Mouse (Mus musculus) lung, embryonic 14.5 days (tissue): Measurements from ENCODE around the gene Plxna4. TPM values are rescaled to one million over a fixed set of nuclear protein-coding genes. Genes with fewer than 3 reads are reported as not detected.

ENCODE experiments used
- ATAC-seq: fragments of 200-750 bp; cut with Nextera tagmentation; 2 replicates; pipeline ENCODE4 v1.8.0; 2017; ENCODE audit warnings: mild to moderate bottlenecking, moderate TSS enrichment, moderate library complexity; ENCODE audit not compliant: insufficient read depth
- DNase-seq: peaks from one replicate; pipeline ENCODE4 v3.0.0-alpha.2; 2015
- H3K27ac ChIP-seq: fragments of 300-500 bp; sonication (generic); 2 replicates; pipeline ENCODE4 v1.5.1; 2014; ENCODE audit warnings: low read depth, mild to moderate bottlenecking, moderate library complexity
- H3K27me3 ChIP-seq: fragments of 300-500 bp; sonication (generic); 2 replicates; pipeline ENCODE4 v1.6.1; 2014; ENCODE audit warnings: low read length, control low read depth; ENCODE audit not compliant: insufficient read depth
- H3K36me3 ChIP-seq: fragments of 300-500 bp; sonication (generic); 2 replicates; pipeline ENCODE4 v1.6.1; 2014; ENCODE audit warnings: control low read depth; ENCODE audit not compliant: insufficient read depth
- H3K4me1 ChIP-seq: fragments of 300-500 bp; sonication (generic); 2 replicates; pipeline ENCODE4 v1.6.1; 2014; ENCODE audit warnings: antibody characterized with exemption, control low read depth; ENCODE audit not compliant: insufficient read depth
- H3K4me2 ChIP-seq: fragments of 300-500 bp; sonication (generic); 2 replicates; pipeline ENCODE4 v1.6.1; 2014; ENCODE audit warnings: mild to moderate bottlenecking
- H3K4me3 ChIP-seq: fragments of 300-500 bp; sonication (generic); 2 replicates; pipeline ENCODE4 v1.5.1; 2014; ENCODE audit warnings: low read depth, low read length
- H3K9ac ChIP-seq: fragments of 300-500 bp; sonication (generic); 2 replicates; pipeline ENCODE4 v1.6.1; 2014
- H3K9me3 ChIP-seq: fragments of 300-500 bp; sonication (generic); 2 replicates; pipeline ENCODE4 v1.6.1; 2016; ENCODE audit warnings: low read depth, low read length, control low read depth
- CTCF ChIP-seq: IDR thresholded peaks from 2 replicates; pipeline ENCODE4 v1.5.1; 2016; ENCODE audit warnings: antibody characterized with exemption, low read depth
- WGBS: fragments of 180-500 bp; shearing (Covaris S2); extraction: QIAGEN DNeasy Blood & Tissue Kit; methylation state at CpG from one replicate; pipeline ENCODE4 v1.1.7; 2014; 5-methylcytosine and 5-hydroxymethylcytosine counted together
- polyA plus RNA-seq: library from polyadenylated mRNA; unstranded; fragments of >200 nt; fragmentation: Nextera tagmentation; extraction: Ambion mirVana; gene quantifications from 2 replicates; pipeline ENCODE4 v1.2.1, GENCODE M21; 2014

The Plxna4 gene
- polyA plus RNA-seq, 1 experiment from 2014 or later: 2.4 TPM

GRCm38 (mm10) chr6:32226636-32227035, 361.4 kb downstream of the Plxna4 start:
- Histone ChIP-seq H3K4me3 (no peak overlapping the region), H3K27me3 (no peaks in the 10 kb centered on the region), H3K27ac (no peak overlapping the region), H3K4me2 (no peak overlapping the region), H3K9ac (no peak overlapping the region), H3K4me1 (no peaks in the 10 kb centered on the region), H3K36me3 (no peaks in the 10 kb centered on the region), H3K9me3 (no peaks in the 10 kb centered on the region)
- no peak for TF ChIP-seq CTCF
- no peak for ATAC-seq
- no peak for DNase-seq
- whole genome bisulfite sequencing: 68% methylated on average over 1 of the region's 1 CpGs

- H3K4me3 ChIP-seq: no peak overlapping the region
- no peak overlapping the region for H3K9ac ChIP-seq
- ATAC-seq: no peak
- H3K36me3 ChIP-seq: no peaks in the 10 kb centered on the region
- TF ChIP-seq CTCF: no peak
- H3K4me1 ChIP-seq: no peaks in the 10 kb centered on the region
- no peak overlapping the region for H3K27ac ChIP-seq
- DNase-seq: no peak
- WGBS: 56% methylated on average over 7 of the region's 7 CpGs
- no peaks in the 10 kb centered on the region for H3K27me3 ChIP-seq
- no peaks in the 10 kb centered on the region for H3K9me3 ChIP-seq
- H3K4me2 ChIP-seq: no peak overlapping the region
Measured at GRCm38 (mm10) chr6:32224007-32224703, 363.8 kb downstream of the Plxna4 start.

- Histone ChIP-seq H3K9ac (no peak overlapping the region), H3K4me3 (no peak overlapping the region), H3K27me3 (no peaks in the 10 kb centered on the region), H3K4me2 (no peak overlapping the region), H3K27ac (no peak overlapping the region), H3K4me1 (no peaks in the 10 kb centered on the region), H3K9me3 (no peaks in the 10 kb centered on the region), H3K36me3 (no peaks in the 10 kb centered on the region)
- TF ChIP-seq CTCF: no peak
- 85% methylated on average over 8 of the region's 8 CpGs for WGBS
- no peak for ATAC-seq
- no peak for DNase-seq
Measured at GRCm38 (mm10) chr6:32220765-32221164, 367.2 kb downstream of the Plxna4 start.

- H3K9ac ChIP-seq: no peak overlapping the region
- no peak for ATAC-seq
- no peak overlapping the region for H3K4me2 ChIP-seq
- 71% methylated on average over 3 of the region's 3 CpGs for WGBS
- no peak for DNase-seq
- no peak overlapping the region for H3K4me3 ChIP-seq
- no peak overlapping the region for H3K27ac ChIP-seq
- no peak for TF ChIP-seq CTCF
- no peaks in the 10 kb centered on the region for H3K27me3 ChIP-seq
- H3K4me1 ChIP-seq: no peaks in the 10 kb centered on the region
- H3K9me3 ChIP-seq: no peaks in the 10 kb centered on the region
- H3K36me3 ChIP-seq: no peaks in the 10 kb centered on the region
Measured at GRCm38 (mm10) chr6:32218544-32218943, 369.4 kb downstream of the Plxna4 start.

GRCm38 (mm10) chr6:32212439-32212838, 375.6 kb downstream of the Plxna4 start:
- DNase-seq (no peak), ATAC-seq (no peak)
- H3K9ac ChIP-seq: no peak overlapping the region
- no peak overlapping the region for H3K27ac ChIP-seq
- H3K36me3 ChIP-seq: no peaks in the 10 kb centered on the region
- no peaks in the 10 kb centered on the region for H3K27me3 ChIP-seq
- TF ChIP-seq CTCF: no peak
- 28% methylated on average over 4 of the region's 4 CpGs for WGBS
- no peak overlapping the region for H3K4me2 ChIP-seq
- H3K4me3 ChIP-seq: no peak overlapping the region
- no peaks in the 10 kb centered on the region for H3K4me1 ChIP-seq
- no peaks in the 10 kb centered on the region for H3K9me3 ChIP-seq

- Histone ChIP-seq H3K4me1 (no peaks in the 10 kb centered on the region), H3K4me2 (no peak overlapping the region), H3K9me3 (no peaks in the 10 kb centered on the region), H3K9ac (no peak overlapping the region), H3K36me3 (no peaks in the 10 kb centered on the region), H3K27me3 (no peaks in the 10 kb centered on the region), H3K27ac (no peak overlapping the region), H3K4me3 (no peak overlapping the region)
- DNase-seq: no peak
- no peak for TF ChIP-seq CTCF
- no peak for ATAC-seq
- 61% methylated on average over 7 of the region's 7 CpGs for WGBS
Measured at GRCm38 (mm10) chr6:32210139-32210538, 377.9 kb downstream of the Plxna4 start.

GRCm38 (mm10) chr6:32208951-32209350, 379.0 kb downstream of the Plxna4 start:
- H3K9me3 ChIP-seq: no peaks in the 10 kb centered on the region
- DNase-seq: no peak
- no peaks in the 10 kb centered on the region for H3K27me3 ChIP-seq
- no peaks in the 10 kb centered on the region for H3K36me3 ChIP-seq
- ATAC-seq: no peak
- no peak for TF ChIP-seq CTCF
- no peak overlapping the region for H3K27ac ChIP-seq
- H3K4me2 ChIP-seq: no peak overlapping the region
- no peak overlapping the region for H3K9ac ChIP-seq
- no peaks in the 10 kb centered on the region for H3K4me1 ChIP-seq
- WGBS: 69% methylated on average over 7 of the region's 7 CpGs
- H3K4me3 ChIP-seq: no peak overlapping the region

- H3K4me3 ChIP-seq: no peak overlapping the region
- H3K36me3 ChIP-seq: no peaks in the 10 kb centered on the region
- TF ChIP-seq CTCF: no peak
- ATAC-seq (no peak), DNase-seq (no peak)
- no peak overlapping the region for H3K9ac ChIP-seq
- H3K27ac ChIP-seq: no peak overlapping the region
- WGBS: 58% methylated on average over 4 of the region's 4 CpGs
- H3K27me3 ChIP-seq: no peaks in the 10 kb centered on the region
- H3K4me2 ChIP-seq: no peak overlapping the region
- H3K9me3 ChIP-seq: no peaks in the 10 kb centered on the region
- no peaks in the 10 kb centered on the region for H3K4me1 ChIP-seq
Measured at GRCm38 (mm10) chr6:32204253-32204652, 383.7 kb downstream of the Plxna4 start.
